Mouse (Mus musculus) kidney, postnatal 14 days (tissue): Measurements from ENCODE around the gene Nubpl.
A peak's percentile ranks its signal among the peaks of the same experiment; 100 is the strongest.
"Not testable (repeated sequence)": the region's sequence is repeated elsewhere in the genome, so short reads cannot be mapped to it uniquely, and the experiment has no call there.

Experiments
- DNase-seq: peaks from one replicate; pipeline ENCODE4 v3.0.0; 2022; ENCODE audit warnings: mixed read lengths

The Nubpl gene

DNA sequence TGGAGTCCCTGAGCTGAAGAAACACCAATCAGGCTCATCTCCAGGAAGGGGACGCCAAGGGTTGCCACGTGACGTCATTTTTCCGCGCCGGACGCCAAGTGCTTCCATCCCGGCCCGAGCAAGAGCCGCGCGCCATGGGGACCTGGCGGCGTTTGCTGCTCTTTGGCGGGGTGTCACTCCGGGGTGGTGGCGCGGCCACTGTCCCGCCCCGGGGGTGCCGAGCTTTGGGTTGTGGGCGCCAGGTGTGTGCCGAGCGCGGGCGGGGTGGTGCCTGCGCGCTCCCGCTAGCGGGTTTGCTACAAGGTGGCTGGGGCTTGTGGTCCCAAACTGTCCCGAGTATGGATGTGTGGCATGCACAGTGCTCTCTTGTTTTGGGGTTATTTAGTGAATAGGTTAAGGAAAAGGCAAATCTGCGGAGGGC, at the start of gene Nubpl:
TSS of gene Nubpl (plus strand) at position 88 of the 421 bp plus-strand sequence.
- DNase-seq, result peak; percentile 96

DNA sequence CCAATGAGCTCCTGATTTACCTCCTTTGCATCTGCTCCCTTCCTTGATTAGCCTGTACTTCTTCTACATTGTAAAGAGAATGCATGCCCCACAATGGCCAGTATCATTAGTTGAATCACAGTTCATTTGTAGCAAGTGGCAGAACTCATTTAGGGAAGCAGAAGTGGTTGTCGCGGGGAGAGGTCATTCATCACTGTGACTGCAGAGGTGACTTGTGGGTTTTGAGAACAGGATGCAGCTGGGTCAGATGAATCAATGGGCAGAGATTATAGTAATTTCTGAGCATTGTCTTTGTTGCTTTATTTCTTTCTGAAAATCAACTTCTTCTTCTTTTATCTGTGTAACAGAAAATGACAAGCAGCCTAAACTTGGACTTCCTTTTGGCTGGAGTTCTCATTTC, 48.2 kb upstream of the Nubpl start:
- peak; percentile 4 for DNase-seq

DNA sequence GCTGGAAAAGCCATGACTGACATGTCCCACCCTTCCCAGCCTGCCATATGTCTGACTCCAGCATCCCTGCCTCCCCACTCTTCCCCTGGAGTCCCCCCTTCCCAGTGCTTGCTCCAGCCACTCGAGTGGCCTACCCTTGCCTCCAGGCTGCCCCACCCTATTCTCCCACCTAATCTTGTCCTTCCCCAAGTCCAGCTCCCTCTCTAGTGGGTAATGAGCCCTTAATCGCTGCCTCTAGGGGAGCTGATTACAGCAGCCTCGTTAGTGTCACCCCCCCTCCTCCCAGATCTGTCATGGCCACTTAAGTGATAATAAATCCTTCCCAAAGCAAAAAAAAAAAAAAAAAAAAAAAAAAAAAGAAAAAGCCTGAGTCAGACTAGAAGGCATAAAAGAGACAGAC, 18.2 kb upstream of the Nubpl start:
- DNase-seq, result not testable (repeated sequence)

DNA sequence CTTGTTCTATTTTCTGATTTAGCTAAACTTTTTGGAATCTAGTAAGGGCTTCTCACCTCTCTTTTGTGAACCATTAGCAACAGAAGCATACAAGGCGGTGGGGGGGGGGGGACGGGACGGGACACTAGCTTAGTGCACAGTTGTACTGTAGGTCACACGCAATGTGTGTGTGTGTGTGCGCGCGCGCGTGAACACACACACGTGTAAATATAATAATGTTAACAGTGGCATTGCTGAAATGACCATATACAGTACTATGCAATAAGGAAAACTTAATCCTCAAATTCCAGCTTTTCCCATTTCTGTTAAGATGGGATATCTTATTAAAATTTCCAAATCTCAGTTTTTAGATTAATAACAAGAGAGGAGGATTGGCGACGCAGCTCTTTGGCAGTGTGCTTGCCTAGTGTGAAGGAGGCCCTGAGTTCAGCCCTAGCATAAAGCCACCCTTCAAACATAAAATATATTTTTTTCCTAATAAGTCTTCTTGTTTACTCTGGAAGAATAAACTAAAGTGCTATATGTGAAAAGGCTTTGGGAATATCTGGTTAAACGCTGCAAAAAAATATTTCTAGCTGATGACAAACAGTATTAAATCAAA, 388 bp upstream of the Nubpl start:
- DNase-seq, result no peak

DNA sequence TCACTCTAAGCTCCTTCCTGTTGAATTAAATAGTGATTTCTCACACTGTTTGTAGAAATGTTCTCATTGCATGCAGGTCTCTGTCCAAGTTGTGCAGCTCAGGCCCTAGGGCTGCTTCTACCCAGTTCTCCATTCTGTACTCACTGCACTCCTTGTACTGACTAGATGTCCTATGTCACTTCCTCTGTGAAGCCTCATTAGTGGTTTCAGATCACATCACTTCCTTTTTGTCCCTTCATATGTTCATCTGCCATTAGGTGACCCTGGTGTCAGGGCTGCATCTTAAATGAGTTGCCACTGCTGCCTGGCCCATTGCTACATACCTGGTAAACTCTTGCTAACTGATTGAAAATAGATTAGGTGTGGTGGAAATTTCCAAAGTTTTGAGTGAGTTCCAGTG, 22.7 kb downstream of the Nubpl start:
- no peak for DNase-seq

DNA sequence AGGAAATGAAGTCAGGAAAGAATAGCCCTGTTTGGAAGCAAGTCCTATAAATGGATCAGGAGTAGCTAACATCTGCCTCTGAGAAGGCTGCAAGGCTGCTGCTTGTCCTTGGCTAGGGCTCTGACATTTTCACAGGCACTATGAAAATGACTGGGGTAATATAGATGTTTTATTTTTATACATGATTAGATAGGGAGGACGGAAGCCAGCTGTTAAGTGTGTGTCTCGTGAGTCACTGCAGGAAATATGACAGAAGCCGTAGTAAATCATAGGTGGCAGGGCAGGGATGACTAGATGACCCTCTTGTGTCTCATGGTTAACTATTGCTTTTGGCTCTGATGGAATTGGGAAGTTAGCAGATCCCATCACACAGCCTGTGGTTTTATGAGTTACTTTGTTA, 28.9 kb downstream of the Nubpl start:
- DNase-seq, result peak; percentile 38

DNA sequence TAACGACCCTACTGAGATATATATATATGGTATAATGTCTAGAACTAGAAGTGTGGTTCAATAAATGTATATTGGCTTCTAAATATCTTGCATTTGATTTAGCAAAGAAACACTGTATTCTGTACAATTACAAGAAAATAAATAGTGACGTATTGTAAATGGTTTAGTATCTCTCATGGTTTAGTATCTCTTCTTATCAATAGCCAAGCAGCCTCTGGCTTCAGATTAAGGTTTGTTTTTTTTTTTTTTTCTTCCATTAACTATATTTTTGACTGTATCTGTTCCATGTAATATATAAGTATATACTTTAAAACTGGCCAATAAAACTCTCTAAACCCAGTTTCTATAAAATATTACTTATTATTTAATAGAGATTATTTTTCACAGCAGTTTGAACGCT, 31.5 kb downstream of the Nubpl start:
- DNase-seq, result no peak

DNA sequence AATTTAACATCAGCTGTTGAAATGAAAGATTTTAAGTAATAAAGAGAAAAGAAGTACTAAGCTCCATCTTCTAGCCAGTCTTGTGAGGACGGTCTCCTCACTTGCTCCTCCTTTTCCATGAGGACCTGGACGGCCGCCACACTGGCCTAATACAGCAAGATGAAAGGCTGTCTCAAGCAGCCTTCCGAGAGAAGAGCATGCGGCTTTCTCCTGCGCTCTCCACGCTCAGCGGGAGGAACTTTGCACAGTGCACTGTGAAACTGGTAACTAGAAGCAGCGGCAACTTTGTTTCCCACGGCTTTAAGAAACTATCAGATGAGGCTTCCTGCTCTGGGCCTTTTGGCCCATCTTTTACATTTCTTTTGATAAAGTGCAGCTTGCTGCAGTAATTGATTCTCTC, 34.7 kb downstream of the Nubpl start:
- DNase-seq, result peak; percentile 31

DNA sequence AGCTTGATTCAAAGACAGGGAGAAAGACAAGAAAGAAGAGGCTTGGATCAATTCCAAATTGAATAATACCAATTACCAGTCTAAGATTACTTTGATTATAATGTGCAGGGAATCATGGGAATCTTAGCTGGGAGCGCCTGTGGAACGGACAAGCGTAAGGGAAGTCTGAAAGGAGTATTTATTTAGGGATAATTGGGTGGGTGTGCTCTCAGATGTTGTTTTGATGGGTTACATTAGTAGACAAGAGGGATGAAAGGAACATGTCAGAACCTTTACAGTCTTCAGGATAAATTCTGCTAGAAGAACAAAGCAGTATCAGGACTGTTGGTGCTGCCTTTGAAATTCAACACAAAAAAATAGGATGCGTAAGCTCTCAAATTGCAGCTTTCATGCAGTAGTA, 40.8 kb downstream of the Nubpl start:
- no peak for DNase-seq

DNA sequence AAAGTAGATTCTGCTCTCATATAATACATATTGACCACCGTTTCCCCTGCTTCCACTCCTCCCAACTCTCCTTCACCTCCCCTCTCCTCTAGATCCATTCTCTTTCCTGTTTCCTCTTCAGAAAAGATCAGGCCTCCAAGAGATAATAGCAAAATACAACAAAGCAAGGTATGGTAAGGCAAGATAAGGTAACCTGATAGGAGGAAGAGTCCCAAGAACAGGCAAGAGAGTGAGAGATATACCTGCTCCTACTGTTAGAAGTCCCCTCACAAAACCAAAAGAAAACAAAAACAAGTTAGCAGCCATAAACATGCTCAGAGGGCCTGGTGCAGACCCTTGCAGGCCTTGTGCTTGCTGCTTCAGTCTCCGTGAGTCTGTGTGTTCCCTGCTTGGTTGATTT, 49.1 kb downstream of the Nubpl start:
- no peak for DNase-seq

DNA sequence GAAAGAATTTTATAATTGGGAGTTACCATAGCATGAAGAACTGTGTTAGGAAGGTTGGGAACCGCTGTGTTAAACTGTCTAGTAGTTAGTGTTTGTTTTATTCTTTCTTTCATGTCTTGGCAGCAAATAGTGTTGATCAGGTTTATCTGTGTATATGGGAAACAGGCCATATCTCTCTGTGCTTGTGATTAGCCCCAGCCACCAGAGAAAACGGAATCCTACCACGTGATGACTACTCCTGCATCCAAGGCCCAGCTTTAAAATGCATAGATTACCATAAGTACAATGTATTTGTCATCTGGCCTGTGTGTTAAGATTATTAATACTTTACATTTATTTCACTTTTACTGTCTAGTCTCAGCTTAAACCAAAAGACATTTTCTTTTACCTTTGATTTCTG, 51.9 kb downstream of the Nubpl start:
- no peak for DNase-seq

DNA sequence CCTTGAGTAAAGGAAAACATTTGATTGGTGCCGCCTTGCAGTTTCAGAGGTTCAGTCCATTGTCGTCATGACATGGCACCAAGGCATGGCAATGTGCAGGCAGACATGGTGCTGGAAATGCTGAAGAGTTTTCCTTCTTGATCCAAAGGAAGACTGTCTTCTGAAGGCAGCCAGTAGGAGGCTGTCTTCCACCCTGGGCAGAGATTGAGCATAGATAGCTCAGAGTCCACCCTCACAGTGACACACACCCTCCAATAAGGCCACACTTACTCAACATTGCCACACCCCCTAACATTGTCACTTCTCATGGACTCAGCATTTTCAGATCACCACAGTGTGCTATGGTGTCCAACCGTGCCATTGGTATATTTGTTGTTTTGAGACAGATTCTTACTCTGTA, 54.5 kb downstream of the Nubpl start:
- DNase-seq, result no peak

DNA sequence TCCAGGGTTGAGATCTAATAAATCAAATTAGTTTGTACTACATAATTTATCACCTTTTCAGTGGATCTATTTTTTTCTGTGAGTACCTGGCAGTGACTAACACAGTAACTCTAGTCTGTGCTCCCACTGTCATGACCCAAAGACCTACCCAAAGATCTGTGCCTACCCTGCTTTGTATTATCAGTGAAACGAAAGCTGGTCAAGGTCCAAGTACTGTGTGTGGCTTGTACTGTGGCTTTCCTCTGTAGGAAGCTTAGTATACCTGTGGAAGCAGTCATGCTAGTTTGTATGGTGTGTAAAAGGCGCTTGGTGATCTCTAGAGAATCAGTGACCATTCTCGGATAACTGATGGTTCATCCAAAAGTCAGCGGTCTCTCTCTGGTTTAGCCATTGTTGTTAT, 57.4 kb downstream of the Nubpl start:
- DNase-seq, result no peak

DNA sequence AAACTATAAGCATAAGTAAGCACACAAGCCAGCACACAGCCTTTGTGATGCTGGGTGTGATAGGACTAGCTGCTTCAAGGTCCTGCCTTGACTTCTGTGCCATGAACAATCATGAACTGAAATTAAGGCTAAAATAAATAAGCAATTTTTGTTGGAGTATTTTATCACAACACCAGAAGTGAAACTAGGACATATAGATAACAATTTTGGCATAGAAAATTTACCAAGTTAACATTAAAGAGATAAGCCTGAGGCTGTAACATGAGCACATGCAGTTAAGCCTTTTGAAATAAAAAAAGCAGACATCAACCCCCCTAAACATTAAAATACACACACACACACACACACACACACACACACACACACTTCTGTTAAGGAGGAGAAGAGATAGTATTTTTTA, 66.9 kb downstream of the Nubpl start:
- DNase-seq, result no peak

DNA sequence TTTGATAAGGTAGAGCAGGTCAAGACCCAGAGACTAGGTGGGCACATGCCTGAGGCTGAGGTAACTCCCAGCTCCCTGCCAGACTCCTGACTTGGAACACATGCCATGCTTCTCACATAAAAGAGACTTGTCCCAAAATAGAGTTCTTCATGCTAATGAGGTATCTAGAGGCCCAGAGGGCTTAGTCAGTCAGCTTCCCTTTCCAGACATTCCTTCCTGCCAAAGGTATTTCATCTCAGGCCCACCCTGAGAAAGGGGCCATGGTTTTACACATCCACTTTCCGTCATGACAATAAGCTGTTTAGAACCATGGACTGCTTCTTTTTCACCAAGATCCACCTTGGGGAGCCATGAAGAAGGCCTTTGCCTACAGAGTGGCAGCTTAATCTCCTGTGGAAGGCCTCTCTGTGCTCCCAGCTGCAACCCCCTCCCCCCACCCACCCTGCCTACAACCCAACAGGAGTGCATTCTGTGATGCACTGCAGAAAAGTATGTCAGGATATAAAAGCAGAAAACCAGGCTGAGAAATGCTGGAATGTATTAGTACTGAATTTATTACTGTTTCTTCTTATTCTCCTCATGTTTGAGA, 88.8 kb downstream of the Nubpl start:
- DNase-seq, result no peak

DNA sequence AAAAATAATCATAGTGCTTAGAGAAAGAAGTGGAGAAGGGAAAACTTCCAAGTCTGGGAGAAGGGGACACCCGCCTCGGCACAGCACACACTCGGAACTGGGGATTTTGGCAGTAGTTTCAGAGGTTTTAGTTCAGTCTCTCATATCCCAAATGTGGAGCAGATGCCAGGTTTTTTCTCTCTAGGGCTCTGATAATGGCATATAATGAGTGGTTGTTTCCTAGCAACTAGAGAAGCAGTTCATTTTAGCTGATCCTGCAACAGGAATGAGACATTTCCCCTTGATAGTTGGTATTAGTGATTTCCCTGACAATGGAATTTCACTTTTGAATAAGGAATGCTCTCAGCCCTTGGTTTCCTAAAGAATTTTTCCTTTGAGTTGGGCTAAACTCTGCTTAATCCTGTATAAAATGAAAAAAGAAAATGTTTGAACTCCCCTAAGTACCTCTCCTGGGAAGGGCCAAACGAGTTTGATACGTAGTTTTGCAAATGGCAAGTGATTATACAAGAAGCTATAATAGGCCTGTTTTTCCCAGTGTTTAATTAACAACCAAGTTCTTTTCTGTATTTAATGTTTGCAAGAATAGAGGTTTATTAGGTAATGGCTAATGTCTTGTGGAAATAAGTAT, 89.5 kb downstream of the Nubpl start:
- DNase-seq, result no peak

DNA sequence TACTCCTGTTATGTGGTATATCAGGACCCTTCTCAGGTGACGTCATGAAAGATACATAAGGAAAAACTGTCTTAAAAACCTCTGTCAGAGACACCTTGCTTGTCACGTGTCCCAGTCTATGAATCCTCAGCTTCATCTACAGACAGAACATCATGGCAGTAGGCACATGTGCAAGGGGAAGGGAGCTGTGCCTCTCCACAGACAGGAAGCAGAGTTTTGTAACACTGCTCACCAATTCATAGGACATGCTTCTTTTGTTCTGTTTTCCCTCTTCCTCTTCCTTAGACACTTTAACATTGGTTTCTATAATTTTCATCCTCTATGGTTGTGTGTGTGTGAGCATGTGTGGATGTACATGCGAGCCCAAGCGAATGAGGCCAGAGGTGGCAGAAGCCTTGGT, 100.9 kb downstream of the Nubpl start:
- no peak for DNase-seq

DNA sequence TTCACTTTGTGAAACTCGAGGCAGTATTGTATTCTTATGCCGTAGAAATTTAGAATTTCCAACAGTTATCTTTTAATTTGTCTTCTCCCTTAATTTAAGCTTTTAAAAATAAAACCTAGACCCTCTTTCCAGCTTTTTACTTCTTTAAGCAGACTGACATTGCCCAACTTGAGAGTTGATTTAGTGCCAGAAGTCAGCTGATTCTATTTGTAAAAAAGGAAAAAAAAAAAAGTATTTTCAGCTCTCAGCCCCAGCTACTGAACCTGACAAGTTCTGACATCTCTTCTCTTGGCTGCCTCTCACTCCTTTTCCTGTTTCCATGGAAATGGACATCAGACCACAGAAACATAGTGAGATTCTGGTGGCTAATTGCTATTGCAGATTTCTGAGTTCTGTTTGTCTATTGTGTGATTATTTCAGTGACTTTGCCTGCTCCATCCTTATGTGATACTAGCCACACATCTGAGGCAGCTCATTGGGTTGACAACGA, 111.6 kb downstream of the Nubpl start:
- no peak for DNase-seq

DNA sequence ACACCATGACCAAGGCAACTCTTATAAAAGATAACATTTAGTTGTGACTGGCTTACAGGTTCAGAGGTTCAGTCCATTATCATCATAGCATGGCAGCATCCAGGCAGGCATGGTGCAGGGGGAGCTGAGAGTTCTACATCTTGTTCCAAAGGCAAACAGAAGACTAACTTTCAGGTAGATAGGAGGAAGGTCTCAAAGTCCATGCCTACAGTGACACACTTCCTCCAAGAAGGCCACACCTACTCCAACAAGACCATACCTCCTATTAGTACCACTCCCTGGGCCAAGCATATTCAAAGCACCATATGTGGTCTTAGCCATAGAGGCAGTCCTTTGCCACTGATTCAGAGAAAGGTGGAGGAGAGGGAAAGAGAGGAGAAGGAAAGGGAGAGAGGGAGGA, 113.6 kb downstream of the Nubpl start:
- DNase-seq, result no peak

DNA sequence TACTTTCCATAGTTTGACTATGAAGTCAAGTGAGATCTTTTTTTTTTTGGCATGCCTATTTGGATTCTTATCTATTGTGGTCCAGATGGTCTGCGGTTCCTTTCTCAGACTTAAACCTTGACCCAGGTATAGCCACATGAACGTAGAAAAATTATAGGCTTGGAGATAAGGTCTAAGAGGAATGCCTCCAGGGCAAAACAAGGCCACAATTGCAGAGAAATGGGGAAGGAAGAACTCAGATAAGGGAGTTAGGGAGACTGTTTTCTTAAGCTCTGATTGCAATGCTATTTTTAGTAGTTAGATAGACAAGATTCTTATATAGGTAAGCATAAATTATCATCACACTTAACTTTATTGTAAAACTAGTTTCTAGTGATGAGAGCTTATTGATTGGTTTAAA, 117.3 kb downstream of the Nubpl start:
- no peak for DNase-seq

DNA sequence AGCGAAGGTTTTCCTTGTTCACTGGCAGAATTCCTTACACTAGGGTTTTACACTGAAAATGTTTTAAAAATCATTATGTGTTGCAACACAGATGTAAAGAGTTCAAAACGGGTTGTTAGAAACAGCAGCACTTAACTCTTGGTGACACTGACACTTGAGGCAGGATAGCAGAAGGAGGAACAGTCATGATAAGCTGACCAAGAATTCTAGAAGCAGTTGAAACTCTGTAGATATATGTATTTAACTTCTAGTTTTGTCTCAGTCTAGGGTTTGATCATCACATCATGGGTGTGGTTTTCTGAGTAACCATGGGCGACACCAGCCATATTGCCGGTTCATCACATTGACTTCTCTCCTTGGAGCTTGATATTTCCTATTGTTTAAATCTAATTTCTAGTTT, 127.4 kb downstream of the Nubpl start:
- DNase-seq, result no peak

DNA sequence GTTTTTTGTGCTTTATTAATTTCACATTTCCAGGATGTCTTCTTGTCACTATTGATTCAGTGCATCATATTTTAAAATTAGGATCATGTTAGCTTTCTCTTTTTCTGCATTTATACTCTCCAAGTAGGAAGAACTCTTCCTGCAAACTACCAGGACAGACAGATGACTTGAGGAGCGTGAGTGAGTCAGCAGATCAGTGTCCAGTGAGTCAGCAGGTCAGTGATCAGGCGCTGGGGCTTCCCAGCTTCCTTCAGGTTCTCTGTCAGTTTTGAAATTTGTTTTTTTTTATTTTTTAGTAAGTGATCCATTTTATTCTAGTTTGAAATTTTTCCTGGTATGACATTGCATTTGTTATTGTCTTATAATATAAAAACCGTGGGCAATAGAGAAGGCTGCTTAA, 131.2 kb downstream of the Nubpl start:
- no peak for DNase-seq

DNA sequence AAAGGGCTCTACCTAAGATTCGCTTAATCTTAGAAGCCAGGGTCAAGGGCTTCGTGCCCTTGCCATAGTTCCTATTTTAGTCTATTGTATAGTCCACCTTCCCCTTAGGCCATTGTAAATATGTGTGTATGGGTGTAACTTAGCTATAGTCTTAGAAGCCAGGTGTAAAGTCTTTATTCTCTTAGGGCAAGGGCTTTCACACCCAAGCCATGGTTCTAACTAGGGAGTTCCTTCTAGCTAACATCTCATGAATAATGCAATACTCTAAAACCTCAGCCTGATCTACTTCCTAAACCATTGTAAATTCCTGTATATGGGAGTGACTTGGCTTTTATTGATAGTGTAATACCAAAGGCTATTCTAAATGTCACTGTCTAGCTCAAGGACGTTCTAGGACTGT, 134.4 kb downstream of the Nubpl start:
- not testable (repeated sequence) for DNase-seq

DNA sequence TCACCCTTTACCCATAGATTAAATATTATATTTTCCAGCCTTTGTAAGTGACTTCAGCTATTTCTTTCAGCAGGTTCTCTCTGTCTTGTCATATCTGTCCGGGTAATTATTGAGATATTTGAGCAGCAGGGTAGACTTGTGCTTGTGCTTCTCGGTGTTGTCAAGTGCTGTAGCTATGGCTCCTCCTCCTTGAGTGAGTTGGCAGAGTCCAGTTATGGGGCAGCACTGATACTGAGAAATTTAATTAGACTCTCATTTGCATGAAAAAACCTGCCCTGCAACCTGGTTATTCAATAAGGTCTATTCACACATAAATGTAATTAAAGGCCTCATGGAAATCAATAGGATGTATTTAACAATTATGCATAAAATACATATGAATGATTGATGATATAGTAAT, 145.2 kb downstream of the Nubpl start:
- DNase-seq, result no peak

DNA sequence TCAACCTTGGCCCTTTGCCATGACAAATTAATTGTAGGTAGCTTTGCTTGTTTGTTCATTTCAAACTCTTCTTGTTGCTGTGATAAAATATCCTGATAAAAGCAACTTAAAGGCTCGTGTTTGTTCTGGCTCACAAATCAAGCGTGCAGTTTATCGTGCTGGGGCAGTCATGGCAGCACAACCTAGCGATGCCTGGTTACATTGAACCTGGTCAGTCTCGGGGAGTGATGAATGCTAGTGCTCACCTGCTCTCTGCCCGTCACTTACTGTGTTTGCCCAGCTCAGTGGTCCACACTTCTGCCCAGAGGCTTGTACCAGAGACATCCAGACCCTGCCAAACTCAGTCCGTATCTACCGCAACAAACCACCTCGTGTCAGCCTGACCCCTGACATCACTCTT, 149.9 kb downstream of the Nubpl start:
- DNase-seq, result no peak
